Mouse (Mus musculus): ENCODE results near the gene Abhd12b. TPM values are rescaled to one million over a fixed set of nuclear protein-coding genes. Genes with fewer than 3 reads are reported as not detected.

Gene Abhd12b
- polyA plus RNA-seq (2012; rRNA removed) = not detected in 2 replicates

GRCm38 (mm10) chr12:70153842-70154241, at the start of gene Abhd12b:
Abhd12b (plus strand) TSS chr12:70154142.

DNA sequence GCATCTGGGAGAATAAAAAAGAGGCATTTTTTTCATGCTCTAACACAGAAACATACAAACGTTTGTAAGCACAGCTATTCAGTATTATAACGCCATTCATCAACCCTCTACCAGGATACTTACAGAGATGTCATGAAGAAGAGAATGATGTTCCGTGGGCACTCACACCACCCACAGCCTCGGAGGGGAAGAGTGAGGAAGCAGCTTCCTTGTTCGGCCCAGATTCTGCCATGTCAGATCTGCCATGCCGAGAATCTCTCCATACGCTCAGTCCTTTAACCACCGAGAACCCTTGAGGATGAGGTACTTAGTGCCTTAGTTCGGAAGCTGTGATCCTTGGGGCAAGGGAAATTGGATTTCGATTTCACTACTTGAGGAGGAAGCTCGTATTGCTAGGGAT, 40.6 kb upstream of the Abhd12b start, which contains the start of gene Nin:
Gene Nin, minus strand, starts transcription at position 367 of the 400 bp plus-strand sequence.

DNA sequence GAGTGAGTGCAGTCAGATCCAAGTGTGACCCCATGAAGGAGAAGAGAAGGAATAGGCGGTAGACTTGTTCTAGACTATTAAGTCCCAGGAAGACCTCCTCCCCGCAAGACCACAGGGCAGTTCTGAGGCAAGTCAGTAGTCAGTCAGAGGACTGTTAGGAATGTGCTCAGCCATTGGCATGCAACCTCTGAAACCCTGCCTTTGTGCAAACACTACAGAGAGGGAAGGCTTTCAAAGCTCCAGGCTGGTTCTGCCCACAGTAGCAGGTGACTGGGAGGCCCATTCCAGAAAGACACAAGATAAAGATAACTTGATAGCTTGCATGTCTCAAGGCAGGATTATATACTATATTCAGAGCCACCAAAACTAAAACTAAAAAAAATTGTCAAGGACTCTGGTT, 77.4 kb downstream of the Abhd12b start, which contains the start of gene Pygl:
Gene Pygl, minus strand, starts transcription at position 195 of the 400 bp plus-strand sequence.

Other genes with a start within 250 kb of the Abhd12b start
- 14.7 and 16.0 TPM in 2 replicates for gene Sav1, start 167.1 kb upstream of the Abhd12b start, polyA plus RNA-seq (2012; rRNA removed)
- gene Nin, start 40.4 kb upstream of the Abhd12b start, polyA plus RNA-seq (2012; rRNA removed) = 9.0 and 12.4 TPM in 2 replicates
- 18.9 and 21.8 TPM in 2 replicates for gene Pygl, start 77.3 kb downstream of the Abhd12b start, polyA plus RNA-seq (2012; rRNA removed)
- gene Trim9, start 193.5 kb downstream of the Abhd12b start, polyA plus RNA-seq (2012; rRNA removed) = 3.3 and 3.9 TPM in 2 replicates